In the genomic region with DNA sequence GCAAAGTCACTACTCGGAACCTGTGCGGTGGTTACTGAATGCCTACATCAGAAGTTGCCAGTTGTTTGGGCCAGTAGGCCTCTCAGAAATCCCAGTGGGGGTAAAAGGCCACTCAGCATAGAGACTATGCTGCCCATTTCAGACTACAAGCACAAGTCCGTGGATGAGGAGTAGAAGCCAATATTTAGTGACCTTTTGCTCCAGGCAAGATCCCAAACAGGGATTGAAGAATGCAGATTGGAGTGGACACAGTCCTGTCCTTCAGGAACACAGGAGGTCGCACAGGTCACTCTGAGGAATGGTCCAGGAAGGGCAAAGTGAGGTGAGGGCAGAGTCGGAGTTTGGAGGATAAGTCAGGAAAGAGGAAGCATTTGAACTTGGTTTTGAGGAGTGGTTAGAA, we compare ENCODE assay signal across 37 mouse cellular contexts. TPM values are rescaled to one million over a fixed set of nuclear protein-coding genes. Genes with fewer than 3 reads are reported as not detected.
DNase-seq lines count a peak whose midpoint lies in the region; ATAC-seq and TF ChIP-seq lines count a peak whose summit lies in the region.
"Had no signal": no experiment of that assay in that cellular context is flagged by ENCODE, and none has a peak within 500 bp of the region (broad histone marks: within the 10 kb centered on the region; RNA-seq: fewer than 3 reads in every experiment).

No protein-coding gene starts in this region.

- DNase-seq in forebrain, embryonic 10.5 days (ENCODE audit: extremely low spot score, low spot score): no peak
- peak; percentile 67 for DNase-seq in liver, adult 2 months (ENCODE audit: extremely low read depth, low read depth, low spot score)
- no peak for DNase-seq in liver
- DNase-seq in gastrocnemius, postnatal 4 days (ENCODE audit: low spot score in 2 of 2): no peak
- DNase-seq: cerebellum, adult 9-10 months; cerebellum, postnatal 36 days; gastrocnemius, postnatal 25 days; heart, postnatal 36 days; retina, postnatal 1 day; right cerebral cortex, postnatal 25 days; thymus, adult 2 months; thymus, postnatal 36 days had no signal

- no peaks in the 10 kb centered on the region for H3K9me3 ChIP-seq in forebrain, embryonic 10.5 days
- H3K9me3 ChIP-seq in forebrain, embryonic 16.5 days (ENCODE audit: control insufficient read depth, low read length): no peaks in the 10 kb centered on the region
- H3K9me3 ChIP-seq: hindbrain, embryonic 12.5 days; limb, embryonic 13.5 days; megakaryocyte, embryonic 14.5 days; midbrain, embryonic 13.5 days; neural tube, embryonic 15.5 days had no signal

- no peaks in the 10 kb centered on the region for H3K79me2 ChIP-seq in liver, adult 2 months (ENCODE audit: control insufficient read depth, insufficient read depth, low read length)

- 83% methylated on average over 5 of the region's 5 CpGs for WGBS in forebrain, embryonic 10.5 days
- 91% methylated on average over 5 of the region's 5 CpGs for WGBS in forebrain, embryonic 16.5 days
- 50% methylated on average over 5 of the region's 5 CpGs for WGBS in liver, adult 2 months
- WGBS in bone marrow, adult 2 months: 35% methylated on average over 5 of the region's 5 CpGs

- H3K4me1 ChIP-seq in forebrain, embryonic 10.5 days: peaks cover 11% of the 10 kb centered on the region
- no peaks in the 10 kb centered on the region for H3K4me1 ChIP-seq in forebrain, embryonic 16.5 days (replicated peaks; ENCODE audit: control insufficient read depth, insufficient read depth, low read length)
- peaks cover 2% of the 10 kb centered on the region; the same call in 1 of the 2 replicates for H3K4me1 ChIP-seq in liver, adult 2 months (ENCODE audit: control insufficient read depth, insufficient read depth, low read length)
- peaks cover 9% of the 10 kb centered on the region; the same call in 1 of the 2 replicates for H3K4me1 ChIP-seq in bone marrow, adult 2 months (ENCODE audit: control insufficient read depth, insufficient read depth, low read length)
- H3K4me1 ChIP-seq: limb, embryonic 13.5 days; neural tube, embryonic 15.5 days had no signal

- no peak for TF ChIP-seq POLR2A in liver, adult 2 months (IDR thresholded peaks at IDR 0.05; ENCODE audit: extremely low read depth, insufficient read depth, low read length)
- TF ChIP-seq POLR2A in bone marrow, adult 2 months (IDR thresholded peaks at IDR 0.05; ENCODE audit: borderline replicate concordance, control insufficient read depth, low read depth, low read length): no peak

- H3K4me3 ChIP-seq in forebrain, embryonic 10.5 days: no peak overlapping the region
- H3K4me3 ChIP-seq in forebrain, embryonic 16.5 days (replicated peaks; ENCODE audit: low read length): no peak overlapping the region
- H3K4me3 ChIP-seq in liver, adult 2 months (ENCODE audit: insufficient read depth, low read depth, low read length): no peak overlapping the region
- H3K4me3 ChIP-seq in bone marrow, adult 2 months (replicated peaks; ENCODE audit: control insufficient read depth, low read depth, low read length): no peak overlapping the region
- H3K4me3 ChIP-seq: hindbrain, embryonic 12.5 days; layer of hippocampus, adult 2 months; left cerebral cortex, adult 2 months; limb, embryonic 13.5 days; midbrain, embryonic 13.5 days; neural tube, embryonic 15.5 days had no signal

- no peak overlapping the region for H3K4me2 ChIP-seq in forebrain, embryonic 16.5 days (ENCODE audit: low read length)
- H3K4me2 ChIP-seq: heart, embryonic 11.5 days; hindbrain, embryonic 12.5 days; limb, embryonic 13.5 days; midbrain, embryonic 13.5 days; neural tube, embryonic 15.5 days had no signal

- ATAC-seq in forebrain, embryonic 16.5 days: no peak
- ATAC-seq in megakaryocyte, adult 5-6 weeks (ENCODE audit: poor library complexity, severe bottlenecking): peak; percentile 16
- ATAC-seq: CD4-positive, CD25-positive, alpha-beta regulatory T cell, adult 4 months; forebrain, embryonic 14.5 days; midbrain, embryonic 13.5 days had no signal

- H3K27ac ChIP-seq in forebrain, embryonic 10.5 days: 0 out of 2 replicates have a peak overlapping the region, but pooled peaks have one; percentile 25
- H3K27ac ChIP-seq in forebrain, embryonic 16.5 days (ENCODE audit: low read length): no peak overlapping the region
- H3K27ac ChIP-seq in liver, adult 2 months (replicated peaks; ENCODE audit: insufficient read depth, low read depth, low read length): 0 out of 2 replicates have a peak overlapping the region, but pooled peaks have one; percentile 12
- peak overlapping the region; percentile 66 for H3K27ac ChIP-seq in bone marrow, adult 2 months (ENCODE audit: control insufficient read depth, insufficient read depth, low read depth, low read length, poor library complexity)
- H3K27ac ChIP-seq: hindbrain, embryonic 12.5 days; layer of hippocampus, adult 2 months; left cerebral cortex, adult 2 months; limb, embryonic 13.5 days; midbrain, embryonic 13.5 days; neural tube, embryonic 15.5 days; stomach, postnatal 0 days had no signal

- no peaks in the 10 kb centered on the region for H3K36me3 ChIP-seq in forebrain, embryonic 10.5 days (replicated peaks)
- no peaks in the 10 kb centered on the region for H3K36me3 ChIP-seq in forebrain, embryonic 16.5 days (ENCODE audit: control insufficient read depth, insufficient read depth)
- no peaks in the 10 kb centered on the region for H3K36me3 ChIP-seq in liver, adult 2 months (ENCODE audit: control insufficient read depth, insufficient read depth, low read length)
- H3K36me3 ChIP-seq: hindbrain, embryonic 12.5 days; limb, embryonic 13.5 days; midbrain, embryonic 13.5 days; neural tube, embryonic 15.5 days had no signal

- H3K27me3 ChIP-seq in forebrain, embryonic 10.5 days (ENCODE audit: poor library complexity, severe bottlenecking): no peaks in the 10 kb centered on the region
- no peaks in the 10 kb centered on the region for H3K27me3 ChIP-seq in forebrain, embryonic 16.5 days (replicated peaks; ENCODE audit: control insufficient read depth, insufficient read depth, low read length)
- H3K27me3 ChIP-seq in liver, adult 2 months (ENCODE audit: control insufficient read depth, insufficient read depth, low read length): no peaks in the 10 kb centered on the region
- H3K27me3 ChIP-seq: hindbrain, embryonic 12.5 days; midbrain, embryonic 13.5 days; neural tube, embryonic 15.5 days had no signal

- H3K9ac ChIP-seq in forebrain, embryonic 16.5 days (replicated peaks; ENCODE audit: low read depth, low read length): no peak overlapping the region
- H3K9ac ChIP-seq in liver, adult 2 months (ENCODE audit: low read depth, low read length): no peak overlapping the region
- H3K9ac ChIP-seq: hindbrain, embryonic 12.5 days; limb, embryonic 13.5 days; midbrain, embryonic 13.5 days; neural tube, embryonic 15.5 days had no signal

- TF ChIP-seq CTCF in liver, adult 2 months (IDR thresholded peaks at IDR 0.05; ENCODE audit: low read depth, low read length): no peak
- TF ChIP-seq CTCF in bone marrow, adult 2 months (IDR thresholded peaks at IDR 0.05; ENCODE audit: control insufficient read depth, insufficient read depth, low read length): 0 out of 2 replicates have a peak, but pooled peaks have one; percentile 4

RNA-seq across cellular contexts. Expression of a gene that starts 23.2 kb away (rescaled TPM):
- polyA plus RNA-seq in forebrain, embryonic 10.5 days (2016; fragmentation: Nextera tagmentation; extraction: Ambion mirVana): not detected in 2 replicates
- polyA plus RNA-seq in forebrain, embryonic 16.5 days (2015; fragmentation: Nextera tagmentation; extraction: Ambion mirVana): not detected in 2 replicates
- total RNA-seq in liver, adult 2 months (2014; rRNA removed): not detected in 2 replicates
- polyA plus RNA-seq in liver, adult 2 months (2012; rRNA removed): not detected in 2 replicates
- not detected in 2 replicates for polyA plus RNA-seq in bone marrow, adult 2 months (2011; ENCODE audit: insufficient read depth, insufficient read length, low replicate concordance, missing spikeins)
- not detected in 2 replicates for total RNA-seq in megakaryocyte, adult 5-6 weeks (2015)
- total RNA-seq in megakaryocyte, adult 5-6 weeks (2017): not detected in 2 replicates
- not detected for total RNA-seq in gastrocnemius, postnatal 4 days (2021)
- total RNA-seq: adrenal gland, adult 18-20 months; gastrocnemius, adult 18-20 months; gastrocnemius, postnatal 25 days; heart, adult 18-20 months; heart, postnatal 36 days; layer of hippocampus, adult 2 months; layer of hippocampus, postnatal 14 days; left cerebral cortex, adult 2 months; left cerebral cortex, postnatal 36 days had no signal
- polyA plus RNA-seq: CD4-positive, CD25-positive, alpha-beta regulatory T cell, adult 4 months; embryonic facial prominence, embryonic 11.5 days; forebrain, embryonic 14.5 days; frontal cortex, adult 2 months; heart, embryonic 11.5 days; heart, embryonic 16.5 days; hindbrain, embryonic 12.5 days; limb, embryonic 13.5 days; liver, embryonic 16.5 days; lung, embryonic 16.5 days; midbrain, embryonic 13.5 days; neural tube, embryonic 15.5 days; spleen, adult 2 months; stomach, postnatal 0 days; thymus, adult 2 months had no signal

RNA-seq across cellular contexts. Expression of a gene that starts 29.6 kb away (rescaled TPM):
- 8.2 and 9.8 TPM in 2 replicates for polyA plus RNA-seq in forebrain, embryonic 10.5 days (2016; fragmentation: Nextera tagmentation; extraction: Ambion mirVana)
- 9.1 and 9.5 TPM in 2 replicates for polyA plus RNA-seq in forebrain, embryonic 16.5 days (2015; fragmentation: Nextera tagmentation; extraction: Ambion mirVana)
- total RNA-seq in liver, adult 2 months (2014; rRNA removed): 5.1 and 6.4 TPM in 2 replicates
- 2.3 and 2.7 TPM in 2 replicates for polyA plus RNA-seq in liver, adult 2 months (2012; rRNA removed)
- 3.6 TPM in 1 of 2 replicates, not detected in the other for polyA plus RNA-seq in bone marrow, adult 2 months (2011; ENCODE audit: insufficient read depth, insufficient read length, low replicate concordance, missing spikeins)
- 0.89 TPM in 1 of 2 replicates, not detected in the other for total RNA-seq in megakaryocyte, adult 5-6 weeks (2015)
- total RNA-seq in megakaryocyte, adult 5-6 weeks (2017): 2.6 TPM in 1 of 2 replicates, not detected in the other
- total RNA-seq in gastrocnemius, postnatal 4 days (2021): 1 to 10 TPM; 3.0 to 4.7 TPM
- polyA plus RNA-seq: CD4-positive, CD25-positive, alpha-beta regulatory T cell, adult 4 months had no signal
